Mouse (Mus musculus): ENCODE measurements around the gene Nup85. TPM values are rescaled to one million over a fixed set of nuclear protein-coding genes. Genes with fewer than 3 reads are reported as not detected.
A peak's percentile ranks its signal among the peaks of the same experiment; 100 is the strongest.

Nup85 gene
- total and polyA plus RNA-seq, 3 experiments, result 282 to 326 (median 290) TPM

GRCm38 (mm10) chr11:115631505-115631890, 67.3 kb downstream of the Nup85 start (continued):
- TF ChIP-seq ELF1 (IDR thresholded peaks at IDR 0.05; ENCODE audit: low read depth, low read length) (no peak), MYC (IDR thresholded peaks at IDR 0.05; ENCODE audit: low read depth, low read length) (0 out of 2 replicates have a peak, but pooled peaks have one; percentile 24), MAFK (IDR thresholded peaks at IDR 0.05; ENCODE audit: insufficient replicate concordance, low read length) (no peak), MEF2A (IDR thresholded peaks at IDR 0.05; ENCODE audit: borderline replicate concordance, low read depth, low read length) (0 out of 2 replicates have a peak, but pooled peaks have one; percentile 40), JUN (IDR thresholded peaks at IDR 0.05; ENCODE audit: insufficient read depth, low read depth, low read length) (no peak), USF2 (conservative IDR thresholded peaks at IDR 0.05; ENCODE audit: low read depth, low read length) (no peak), BHLHE40 (IDR thresholded peaks at IDR 0.05; ENCODE audit: low read depth, low read length) (no peak), UBTF (IDR thresholded peaks at IDR 0.05; ENCODE audit: low read depth, low read length) (no peak), E2F4 (IDR thresholded peaks at IDR 0.05; ENCODE audit: insufficient replicate concordance, low read depth, low read length) (no peak), SIN3A (IDR thresholded peaks at IDR 0.05; ENCODE audit: low read length) (no peak), PAX5 (IDR thresholded peaks at IDR 0.05; ENCODE audit: low read length) (no peak), TCF12 (IDR thresholded peaks at IDR 0.05; ENCODE audit: low read depth, low read length) (no peak), CTCF (conservative IDR thresholded peaks at IDR 0.05 in 1 of 2, IDR thresholded peaks at IDR 0.05 in 1 of 2; ENCODE audit: low read depth in 2 of 2, low read length in 2 of 2) (peak; percentile 73 to 74), MAX (IDR thresholded peaks at IDR 0.05; ENCODE audit: low read length) (0 out of 2 replicates have a peak, but pooled peaks have one; percentile 10), NRF1 (IDR thresholded peaks at IDR 0.05; ENCODE audit: low read depth, low read length) (no peak)

GRCm38 (mm10) chr11:115632247-115632646, 68.0 kb downstream of the Nup85 start:
- peaks cover 7% of the 10 kb centered on the region for H3K79me2 ChIP-seq (replicated peaks; ENCODE audit: control insufficient read depth, extremely low read depth, insufficient read depth, poor library complexity, severe bottlenecking)
- no peak for DNase-seq (ENCODE audit: extremely low read depth)
- peaks cover 31 to 62% of the 10 kb centered on the region in 2 experiments for H3K4me1 ChIP-seq (ENCODE audit: control insufficient read depth in 1 of 2, insufficient read depth in 2 of 2)
- H3K4me3 ChIP-seq (replicated peaks in 1 of 3; ENCODE audit: low read depth in 2 of 3, low read length in 2 of 3, poor library complexity in 1 of 3), result peak overlapping the region in 1 of 3 experiments; percentile 36
- TF ChIP-seq MAX (IDR thresholded peaks at IDR 0.05; ENCODE audit: low read length) (0 out of 2 replicates have a peak, but pooled peaks have one; percentile 15), ETS1 (conservative IDR thresholded peaks at IDR 0.05; ENCODE audit: low read depth, low read length) (0 out of 2 replicates have a peak, but pooled peaks have one; percentile 26), POLR2A (IDR thresholded peaks at IDR 0.05; ENCODE audit: low read depth, low read length) (peak; percentile 27), MXI1 (IDR thresholded peaks at IDR 0.05; ENCODE audit: low read depth, low read length) (no peak), MYC (IDR thresholded peaks at IDR 0.05; ENCODE audit: low read depth, low read length) (no peak), EP300 (IDR thresholded peaks at IDR 0.05; ENCODE audit: low read length) (peak; percentile 50; the same call in 1 of the 2 replicates), ZNF384 (IDR thresholded peaks at IDR 0.05; ENCODE audit: low read depth, low read length) (no peak), ELF1 (IDR thresholded peaks at IDR 0.05; ENCODE audit: low read depth, low read length) (peak; percentile 18; the same call in 1 of the 2 replicates), CTCF (conservative IDR thresholded peaks at IDR 0.05 in 1 of 2, IDR thresholded peaks at IDR 0.05 in 1 of 2; ENCODE audit: low read depth in 2 of 2, low read length in 2 of 2) (no peak), SMC3 (IDR thresholded peaks at IDR 0.05; ENCODE audit: low read depth, low read length) (no peak), BHLHE40 (IDR thresholded peaks at IDR 0.05; ENCODE audit: low read depth, low read length) (peak; percentile 32; the same call in 1 of the 2 replicates), MEF2A (IDR thresholded peaks at IDR 0.05; ENCODE audit: borderline replicate concordance, low read depth, low read length) (peak; percentile 63)
- no peaks in the 10 kb centered on the region for H3K36me3 ChIP-seq (replicated peaks in 1 of 2; ENCODE audit: control insufficient read depth in 1 of 2, insufficient read depth in 1 of 2, low read length in 1 of 2)
- peak overlapping the region; percentile 98 for H3K27ac ChIP-seq (ENCODE audit: insufficient read depth, low read depth)
- no peak overlapping the region; the same call in 1 of the 2 replicates for H3K9ac ChIP-seq (ENCODE audit: insufficient read depth, low read depth)
- H3K4me2 ChIP-seq (ENCODE audit: insufficient read depth, low read depth, poor library complexity, severe bottlenecking), result no peak overlapping the region
- H3K9me3 ChIP-seq (replicated peaks; ENCODE audit: low read length), result no peaks in the 10 kb centered on the region
- no peaks in the 10 kb centered on the region for H3K27me3 ChIP-seq (replicated peaks)
- dilution Hi-C loops (cut with MboI; ENCODE audit: extremely low pct_ligation_motif_present, extremely low pct_unique_long_range_greater_than_20kb, low sequenced_read_pairs), result no loop called here
- in situ Hi-C loops (cut with MboI; ENCODE audit: low pct_ligation_motif_present, low pct_unique_long_range_greater_than_20kb, low sequenced_read_pairs), result loop anchor here (25.0 kb wide), 1 partner anchor 780 kb away; the partner anchor contains the start of gene Rnf157

All from CH12.LX (cell line).